Mouse (Mus musculus): ENCODE measurements around the gene Trio. TPM values are rescaled to one million over a fixed set of nuclear protein-coding genes. Genes with fewer than 3 reads are reported as not detected.

Gene Trio
- polyA plus RNA-seq, 1 experiment, result 17.5 TPM

- Histone ChIP-seq H3K36me3 (ENCODE audit: control insufficient read depth, insufficient read depth, low read length) (peaks cover 23% of the 10 kb centered on the region), H3K27ac (ENCODE audit: insufficient read depth, low read depth, low read length) (no peak overlapping the region), H3K4me1 (ENCODE audit: control insufficient read depth, insufficient read depth, insufficient read length, low read length) (no peaks in the 10 kb centered on the region; the same call in 1 of the 2 replicates), H3K27me3 (ENCODE audit: control insufficient read depth, insufficient read depth, low read length) (no peaks in the 10 kb centered on the region), H3K4me3 (ENCODE audit: low read depth, low read length) (no peak overlapping the region)
- WGBS, result 84% methylated on average over 4 of the region's 4 CpGs
- TF ChIP-seq POLR2A (IDR thresholded peaks at IDR 0.05; ENCODE audit: low read depth, low read length) (no peak), CTCF (IDR thresholded peaks at IDR 0.05; ENCODE audit: extremely low read depth, insufficient read length, insufficient replicate concordance, low read depth, low read length) (no peak)
Measured at GRCm38 (mm10) chr15:27822461-27822860, 203.2 kb downstream of the Trio start.

DNA sequence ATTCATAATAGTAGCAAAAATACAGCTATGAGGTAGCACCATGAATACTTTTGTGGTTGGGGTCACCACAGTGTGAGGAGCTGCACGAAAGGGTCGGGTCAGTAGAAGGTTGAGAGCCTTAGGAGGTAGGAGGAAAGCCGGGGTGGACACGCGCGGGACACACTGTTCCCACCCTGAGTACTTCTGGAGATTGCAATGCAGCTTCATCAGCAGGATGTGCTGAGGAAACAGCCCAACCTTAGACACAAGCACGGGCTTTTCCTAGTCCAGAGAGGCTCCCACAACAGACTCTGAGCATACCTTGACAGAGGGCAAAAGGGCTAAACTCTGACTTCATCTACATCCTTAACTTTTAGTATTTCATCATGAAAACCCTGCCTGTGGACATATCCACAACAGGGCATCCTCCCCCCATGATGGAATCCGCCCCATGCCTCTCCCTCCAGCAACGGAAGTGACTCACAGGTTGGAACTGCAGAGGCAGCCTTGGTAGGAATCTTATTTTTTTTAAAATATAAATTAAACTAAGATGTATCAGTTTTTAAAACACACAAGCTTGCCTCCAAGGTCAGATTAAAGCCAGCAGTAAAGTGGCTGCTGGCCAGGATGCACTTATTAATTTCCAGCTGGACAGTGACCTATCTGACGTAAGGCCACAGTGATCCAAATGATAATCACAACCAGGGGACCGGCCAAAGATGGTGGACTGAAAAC is 203.8 kb downstream of the Trio start:
- no peak for TF ChIP-seq POLR2A (IDR thresholded peaks at IDR 0.05; ENCODE audit: low read depth, low read length)
- peaks cover 19% of the 10 kb centered on the region for H3K36me3 ChIP-seq (ENCODE audit: control insufficient read depth, insufficient read depth, low read length)
- no peak overlapping the region for H3K4me3 ChIP-seq (ENCODE audit: low read depth, low read length)
- 82% methylated on average over 11 of the region's 11 CpGs for WGBS
- H3K27ac ChIP-seq (ENCODE audit: insufficient read depth, low read depth, low read length), result no peak overlapping the region
- no peaks in the 10 kb centered on the region; the same call in 1 of the 2 replicates for H3K4me1 ChIP-seq (ENCODE audit: control insufficient read depth, insufficient read depth, insufficient read length, low read length)
- H3K27me3 ChIP-seq (ENCODE audit: control insufficient read depth, insufficient read depth, low read length), result no peaks in the 10 kb centered on the region

DNA sequence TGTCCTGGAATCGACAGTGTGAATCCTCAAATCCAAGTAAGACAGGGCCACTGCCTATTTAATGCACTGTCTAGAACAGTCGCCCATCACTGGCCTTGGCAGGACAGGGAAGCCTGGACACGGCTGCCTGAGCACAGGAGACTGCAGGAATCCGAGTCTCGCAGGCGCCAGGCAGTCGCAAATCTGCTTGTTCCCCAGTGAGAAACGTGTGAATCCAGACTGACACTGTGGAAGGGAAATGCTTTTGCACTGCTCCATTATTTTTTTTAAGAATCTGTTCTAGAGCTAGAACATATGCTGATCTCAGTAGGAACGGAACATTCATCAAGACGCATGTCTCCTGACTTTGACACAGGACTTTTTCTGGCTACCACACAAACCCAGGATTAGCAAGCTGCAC is 208.6 kb downstream of the Trio start:
- no peak overlapping the region for H3K27ac ChIP-seq (ENCODE audit: insufficient read depth, low read depth, low read length)
- no peaks in the 10 kb centered on the region for H3K4me1 ChIP-seq (ENCODE audit: control insufficient read depth, insufficient read depth, insufficient read length, low read length)
- H3K36me3 ChIP-seq (ENCODE audit: control insufficient read depth, insufficient read depth, low read length), result peaks cover 20% of the 10 kb centered on the region
- TF ChIP-seq POLR2A (IDR thresholded peaks at IDR 0.05; ENCODE audit: low read depth, low read length) (no peak), CTCF (IDR thresholded peaks at IDR 0.05; ENCODE audit: extremely low read depth, insufficient read length, insufficient replicate concordance, low read depth, low read length) (no peak)
- 75% methylated on average over 10 of the region's 10 CpGs for WGBS
- no peaks in the 10 kb centered on the region for H3K27me3 ChIP-seq (ENCODE audit: control insufficient read depth, insufficient read depth, low read length)
- no peak overlapping the region for H3K4me3 ChIP-seq (ENCODE audit: low read depth, low read length)

GRCm38 (mm10) chr15:27814677-27815391 is 210.8 kb downstream of the Trio start:
- no peaks in the 10 kb centered on the region for H3K27me3 ChIP-seq (ENCODE audit: control insufficient read depth, insufficient read depth, low read length)
- TF ChIP-seq CTCF (IDR thresholded peaks at IDR 0.05; ENCODE audit: extremely low read depth, insufficient read length, insufficient replicate concordance, low read depth, low read length), result no peak
- TF ChIP-seq POLR2A (IDR thresholded peaks at IDR 0.05; ENCODE audit: low read depth, low read length), result no peak
- peaks cover 20% of the 10 kb centered on the region for H3K36me3 ChIP-seq (ENCODE audit: control insufficient read depth, insufficient read depth, low read length)
- no peak overlapping the region for H3K4me3 ChIP-seq (ENCODE audit: low read depth, low read length)
- no peaks in the 10 kb centered on the region for H3K4me1 ChIP-seq (ENCODE audit: control insufficient read depth, insufficient read depth, insufficient read length, low read length)
- H3K27ac ChIP-seq (ENCODE audit: insufficient read depth, low read depth, low read length), result no peak overlapping the region
- WGBS, result 88% methylated on average over 6 of the region's 6 CpGs

- TF ChIP-seq POLR2A (IDR thresholded peaks at IDR 0.05; ENCODE audit: low read depth, low read length) (no peak), CTCF (IDR thresholded peaks at IDR 0.05; ENCODE audit: extremely low read depth, insufficient read length, insufficient replicate concordance, low read depth, low read length) (no peak)
- Histone ChIP-seq H3K4me1 (ENCODE audit: control insufficient read depth, insufficient read depth, insufficient read length, low read length) (no peaks in the 10 kb centered on the region), H3K27me3 (ENCODE audit: control insufficient read depth, insufficient read depth, low read length) (no peaks in the 10 kb centered on the region), H3K36me3 (ENCODE audit: control insufficient read depth, insufficient read depth, low read length) (peaks cover 7% of the 10 kb centered on the region), H3K27ac (ENCODE audit: insufficient read depth, low read depth, low read length) (no peak overlapping the region), H3K4me3 (ENCODE audit: low read depth, low read length) (no peak overlapping the region)
- 86% methylated on average over 12 of the region's 12 CpGs for WGBS
Measured at GRCm38 (mm10) chr15:27810793-27811488, 214.7 kb downstream of the Trio start.

DNA sequence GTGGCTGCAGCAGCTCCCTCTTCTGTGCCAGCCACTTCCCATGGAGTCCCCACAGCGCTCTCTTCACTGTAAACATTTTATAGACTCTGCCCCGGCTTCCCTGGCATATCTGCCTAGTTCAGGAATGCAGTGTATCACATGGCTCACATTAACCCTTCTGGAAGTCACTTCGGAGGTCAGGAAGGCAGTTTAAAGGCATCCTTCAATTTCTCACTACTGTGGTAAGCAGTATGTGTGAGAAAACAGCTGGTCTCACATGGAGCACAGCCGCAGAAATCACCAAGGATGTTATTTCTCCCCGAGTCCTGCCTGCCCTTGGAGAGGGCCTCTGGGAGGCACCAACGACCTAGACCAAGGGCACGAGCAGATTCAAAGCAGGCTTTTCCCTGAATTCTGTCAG is 215.4 kb downstream of the Trio start:
- TF ChIP-seq CTCF (IDR thresholded peaks at IDR 0.05; ENCODE audit: extremely low read depth, insufficient read length, insufficient replicate concordance, low read depth, low read length), result no peak
- no peak for TF ChIP-seq POLR2A (IDR thresholded peaks at IDR 0.05; ENCODE audit: low read depth, low read length)
- 65% methylated on average over 7 of the region's 7 CpGs for WGBS
- peaks cover 9% of the 10 kb centered on the region for H3K36me3 ChIP-seq (ENCODE audit: control insufficient read depth, insufficient read depth, low read length)
- no peak overlapping the region for H3K27ac ChIP-seq (ENCODE audit: insufficient read depth, low read depth, low read length)
- no peaks in the 10 kb centered on the region for H3K4me1 ChIP-seq (ENCODE audit: control insufficient read depth, insufficient read depth, insufficient read length, low read length)
- no peaks in the 10 kb centered on the region for H3K27me3 ChIP-seq (ENCODE audit: control insufficient read depth, insufficient read depth, low read length)
- H3K4me3 ChIP-seq (ENCODE audit: low read depth, low read length), result no peak overlapping the region
